Mouse (Mus musculus): ENCODE results near the gene Rab6b.

DNA sequence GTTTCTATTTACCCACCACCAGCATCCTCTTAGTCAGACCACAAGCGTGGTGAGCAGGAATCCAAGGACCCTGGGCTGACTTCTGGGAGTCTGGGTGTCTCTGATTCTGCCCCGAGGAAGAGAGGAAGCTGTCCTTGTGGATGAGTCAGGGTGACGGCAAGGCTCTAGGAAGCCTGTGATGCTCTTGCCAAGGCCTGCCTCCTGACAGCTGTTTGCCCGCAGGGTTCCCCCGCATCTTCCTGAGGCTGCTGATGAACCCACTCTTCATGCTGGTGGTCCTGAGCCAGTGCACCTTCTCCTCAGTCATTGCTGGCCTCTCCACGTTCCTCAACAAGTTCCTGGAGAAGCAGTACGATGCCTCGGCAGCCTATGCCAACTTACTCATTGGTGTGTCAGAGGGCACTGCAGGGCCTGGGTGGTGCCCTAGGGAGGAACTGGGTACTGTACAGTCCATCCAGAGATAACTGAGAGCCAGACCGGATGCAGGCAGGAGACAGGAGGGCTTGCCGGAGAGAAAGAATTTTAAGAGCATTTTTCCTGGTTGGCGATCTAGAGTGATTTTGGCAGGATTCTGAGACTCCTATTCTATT lies 38.6 kb upstream of the Rab6b start:
- TF ChIP-seq CTCF (IDR thresholded peaks at IDR 0.05; ENCODE audit: low read depth) = no peak
- TF ChIP-seq EP300 (IDR thresholded peaks at IDR 0.05; ENCODE audit: low read depth) = no peak
